Mouse (Mus musculus) neural tube, embryonic 11.5 days (tissue): ENCODE data around the gene Gm10961. TPM values are rescaled to one million over a fixed set of nuclear protein-coding genes. Genes with fewer than 3 reads are reported as not detected.

Source experiments
- ATAC-seq: fragments of 200-750 bp; cut with Nextera tagmentation; 2 replicates; pipeline ENCODE4 v1.8.0; 2017; ENCODE audit warnings: moderate number of reproducible peaks, mild to moderate bottlenecking, moderate TSS enrichment, moderate library complexity; ENCODE audit not compliant: insufficient read depth, low FRiP score, low TSS enrichment
- DNase-seq: peaks from one replicate; pipeline ENCODE4 v3.0.0-alpha.2; 2015; ENCODE audit warnings: low spot score
- H3K27ac ChIP-seq: fragments of 300-500 bp; sonication (generic); 2 replicates; pipeline ENCODE4 v1.5.1; 2014; ENCODE audit warnings: low read depth, mild to moderate bottlenecking, low read length
- H3K27me3 ChIP-seq: fragments of 300-500 bp; sonication (generic); 2 replicates; pipeline ENCODE4 v1.6.1; 2014; ENCODE audit warnings: mild to moderate bottlenecking, low read length, mixed read lengths; ENCODE audit not compliant: control insufficient read depth, insufficient read depth
- H3K36me3 ChIP-seq: fragments of 300-500 bp; sonication (generic); 2 replicates; pipeline ENCODE4 v1.6.1; 2014; ENCODE audit warnings: mild to moderate bottlenecking, low read length, moderate library complexity, mixed read lengths; ENCODE audit not compliant: control insufficient read depth, insufficient read depth
- H3K4me1 ChIP-seq: fragments of 300-500 bp; sonication (generic); 2 replicates; pipeline ENCODE4 v1.6.1; 2014; ENCODE audit warnings: low read length, mixed read lengths; ENCODE audit not compliant: control insufficient read depth, insufficient read depth
- H3K4me2 ChIP-seq: fragments of 300-500 bp; sonication (generic); 2 replicates; pipeline ENCODE4 v1.6.1; 2014; ENCODE audit warnings: low read depth, mild to moderate bottlenecking, moderate library complexity
- H3K4me3 ChIP-seq: fragments of 300-500 bp; sonication (generic); 2 replicates; pipeline ENCODE4 v1.5.1; 2014; ENCODE audit warnings: low read depth, low read length
- H3K9ac ChIP-seq: fragments of 300-500 bp; sonication (generic); 2 replicates; pipeline ENCODE4 v1.6.1; 2014; ENCODE audit warnings: mild to moderate bottlenecking, low read length
- H3K9me3 ChIP-seq: fragments of 300-500 bp; sonication (generic); 2 replicates; pipeline ENCODE4 v1.6.1; 2016; ENCODE audit warnings: low read length; ENCODE audit not compliant: control insufficient read depth
- WGBS: fragments of 180-500 bp; shearing (Covaris S2); extraction: QIAGEN DNeasy Blood & Tissue Kit; methylation state at CpG from one replicate; pipeline ENCODE4 v1.1.7; 2014; 5-methylcytosine and 5-hydroxymethylcytosine counted together
- polyA plus RNA-seq: library from polyadenylated mRNA; unstranded; fragments of >200 nt; fragmentation: Nextera tagmentation; extraction: Ambion mirVana; gene quantifications from 2 replicates; pipeline ENCODE4 v1.2.1, GENCODE M21; 2014

Gm10961 gene
- polyA plus RNA-seq, 1 experiment from 2014 or later = not detected

- Histone ChIP-seq H3K27ac (no peak overlapping the region), H3K36me3 (peaks cover 6% of the 10 kb centered on the region; the same call in 1 of the 2 replicates), H3K27me3 (no peaks in the 10 kb centered on the region), H3K9me3 (no peaks in the 10 kb centered on the region), H3K4me2 (no peak overlapping the region), H3K4me1 (no peaks in the 10 kb centered on the region), H3K4me3 (no peak overlapping the region), H3K9ac (no peak overlapping the region)
- no peak for DNase-seq
- WGBS = 69% methylated on average over 4 of the region's 4 CpGs
- ATAC-seq = no peak
Measured at GRCm38 (mm10) chr3:107608808-107609207, 22.3 kb upstream of the Gm10961 start.

GRCm38 (mm10) chr3:107609376-107609775 lies 21.7 kb upstream of the Gm10961 start:
- H3K4me3 ChIP-seq = no peak overlapping the region
- H3K27me3 ChIP-seq = no peaks in the 10 kb centered on the region
- no peak overlapping the region for H3K27ac ChIP-seq
- no peak overlapping the region for H3K9ac ChIP-seq
- no peak for ATAC-seq
- peaks cover 6% of the 10 kb centered on the region; the same call in 1 of the 2 replicates for H3K36me3 ChIP-seq
- H3K4me1 ChIP-seq = no peaks in the 10 kb centered on the region
- no peaks in the 10 kb centered on the region for H3K9me3 ChIP-seq
- no peak for DNase-seq
- no peak overlapping the region for H3K4me2 ChIP-seq
- WGBS = 65% methylated on average over 3 of the region's 3 CpGs

- Histone ChIP-seq H3K9me3 (no peaks in the 10 kb centered on the region), H3K36me3 (peaks cover 17% of the 10 kb centered on the region), H3K4me3 (no peak overlapping the region), H3K9ac (no peak overlapping the region), H3K27me3 (no peaks in the 10 kb centered on the region), H3K4me1 (no peaks in the 10 kb centered on the region), H3K4me2 (no peak overlapping the region), H3K27ac (no peak overlapping the region)
- DNase-seq (no peak), ATAC-seq (no peak)
- WGBS = 79% methylated on average over 4 of the region's 4 CpGs
Measured at GRCm38 (mm10) chr3:107611394-107611793, 19.7 kb upstream of the Gm10961 start.

- no peaks in the 10 kb centered on the region for H3K4me1 ChIP-seq
- WGBS = 90% methylated on average over 11 of the region's 11 CpGs
- no peak overlapping the region for H3K27ac ChIP-seq
- no peaks in the 10 kb centered on the region for H3K27me3 ChIP-seq
- H3K36me3 ChIP-seq = peaks cover 24% of the 10 kb centered on the region
- no peak overlapping the region for H3K4me2 ChIP-seq
- peak; percentile 67 for DNase-seq
- H3K4me3 ChIP-seq = no peak overlapping the region
- peak; percentile 45; the same call in 1 of the 2 replicates for ATAC-seq
- no peak overlapping the region for H3K9ac ChIP-seq
- H3K9me3 ChIP-seq = no peaks in the 10 kb centered on the region
Measured at GRCm38 (mm10) chr3:107612902-107613525, 18.1 kb upstream of the Gm10961 start.

GRCm38 (mm10) chr3:107617800-107618199 lies 13.3 kb upstream of the Gm10961 start:
- no peak for ATAC-seq
- H3K36me3 ChIP-seq = peaks cover 34% of the 10 kb centered on the region
- no peaks in the 10 kb centered on the region for H3K9me3 ChIP-seq
- DNase-seq = no peak
- H3K27me3 ChIP-seq = no peaks in the 10 kb centered on the region
- no peak overlapping the region for H3K4me3 ChIP-seq
- H3K9ac ChIP-seq = no peak overlapping the region
- no peak overlapping the region for H3K4me2 ChIP-seq
- 96% methylated on average over 3 of the region's 3 CpGs for WGBS
- H3K4me1 ChIP-seq = no peaks in the 10 kb centered on the region
- no peak overlapping the region for H3K27ac ChIP-seq

- Histone ChIP-seq H3K4me3 (no peak overlapping the region), H3K4me1 (no peaks in the 10 kb centered on the region), H3K27ac (no peak overlapping the region), H3K9ac (no peak overlapping the region), H3K36me3 (peaks cover 39% of the 10 kb centered on the region), H3K27me3 (no peaks in the 10 kb centered on the region), H3K9me3 (no peaks in the 10 kb centered on the region), H3K4me2 (no peak overlapping the region)
- no peak for DNase-seq
- ATAC-seq = no peak
- WGBS = 90% methylated on average over 6 of the region's 6 CpGs
Measured at GRCm38 (mm10) chr3:107619911-107620310, 11.2 kb upstream of the Gm10961 start.

- H3K36me3 ChIP-seq = peaks cover 33% of the 10 kb centered on the region
Measured at GRCm38 (mm10) chr3:107621286-107622075, 9.6 kb upstream of the Gm10961 start.

GRCm38 (mm10) chr3:107622537-107622936 lies 8.6 kb upstream of the Gm10961 start:
- no peak overlapping the region for H3K9ac ChIP-seq
- H3K36me3 ChIP-seq = peaks cover 35% of the 10 kb centered on the region
- no peaks in the 10 kb centered on the region for H3K9me3 ChIP-seq
- no peak for ATAC-seq
- H3K27ac ChIP-seq = no peak overlapping the region
- no peak overlapping the region for H3K4me3 ChIP-seq
- no peaks in the 10 kb centered on the region for H3K4me1 ChIP-seq
- no peak for DNase-seq
- no peak overlapping the region for H3K4me2 ChIP-seq
- no peaks in the 10 kb centered on the region for H3K27me3 ChIP-seq
- 95% methylated on average over 7 of the region's 7 CpGs for WGBS

More at GRCm38 (mm10) chr3:107621286-107622075, 9.6 kb upstream of the Gm10961 start:
- H3K9ac ChIP-seq = no peak overlapping the region
- no peak for ATAC-seq
- H3K4me1 ChIP-seq = no peaks in the 10 kb centered on the region
- no peak overlapping the region for H3K4me3 ChIP-seq
- H3K27ac ChIP-seq = no peak overlapping the region
- H3K9me3 ChIP-seq = no peaks in the 10 kb centered on the region
- DNase-seq = no peak
- no peaks in the 10 kb centered on the region for H3K27me3 ChIP-seq
- no peak overlapping the region for H3K4me2 ChIP-seq
- WGBS = 93% methylated on average over 21 of the region's 21 CpGs

GRCm38 (mm10) chr3:107624424-107624823 lies 6.7 kb upstream of the Gm10961 start:
- ATAC-seq (no peak), DNase-seq (no peak)
- no peak overlapping the region for H3K27ac ChIP-seq
- no peak overlapping the region for H3K9ac ChIP-seq
- H3K4me2 ChIP-seq = no peak overlapping the region
- no peaks in the 10 kb centered on the region for H3K4me1 ChIP-seq
- no peak overlapping the region for H3K4me3 ChIP-seq
- H3K36me3 ChIP-seq = peaks cover 30% of the 10 kb centered on the region
- WGBS = 97% methylated on average over 8 of the region's 8 CpGs
- no peaks in the 10 kb centered on the region for H3K9me3 ChIP-seq
- H3K27me3 ChIP-seq = no peaks in the 10 kb centered on the region
